Mouse (Mus musculus) C2C12 (cell line): ENCODE measurements around the gene Usp49. TPM values are rescaled to one million over a fixed set of nuclear protein-coding genes. Genes with fewer than 3 reads are reported as not detected.
"Not testable (repeated sequence)": the region's sequence is repeated elsewhere in the genome, so short reads cannot be mapped to it uniquely, and the experiment has no call there.

Experiments
- H3K27me3 ChIP-seq: one replicate; pipeline ENCODE4 v1.6.1; 2011; ENCODE audit not compliant: control insufficient read depth, insufficient read depth, insufficient read length
- H3K36me3 ChIP-seq: one replicate; pipeline ENCODE4 v1.6.1; 2011; ENCODE audit not compliant: control insufficient read depth, insufficient read depth
- H3K4me3 ChIP-seq: one replicate; pipeline ENCODE4 v1.5.1; 2011; ENCODE audit warnings: mild to moderate bottlenecking, control low read depth; ENCODE audit not compliant: poor library complexity, insufficient read depth, severe bottlenecking
- H3K79me2 ChIP-seq: one replicate; pipeline ENCODE4 v1.6.1; 2011; ENCODE audit not compliant: control insufficient read depth, insufficient read depth
- H3K79me3 ChIP-seq: one replicate; pipeline ENCODE4 v1.6.1; 2011; ENCODE audit warnings: low read depth, control low read depth
- H3ac ChIP-seq: one replicate; pipeline ENCODE3; 2011; ENCODE audit warnings: low read depth; ENCODE audit not compliant: control insufficient read depth, insufficient read length
- CEBPB ChIP-seq: IDR thresholded peaks from one replicate; pipeline ENCODE4 v1.6.1; 2011; ENCODE audit warnings: low read depth, mild to moderate bottlenecking, control low read depth, moderate library complexity
- CTCF ChIP-seq: IDR thresholded peaks from one replicate; pipeline ENCODE4 v1.5.1; 2011; ENCODE audit not compliant: control insufficient read depth, insufficient read depth, insufficient read length
- FOSL1 ChIP-seq: IDR thresholded peaks from one replicate; pipeline ENCODE4 v1.8.0; 2011; ENCODE audit warnings: mild to moderate bottlenecking, low read length; ENCODE audit not compliant: poor library complexity, insufficient read depth, severe bottlenecking
- MAX ChIP-seq: IDR thresholded peaks from one replicate; pipeline ENCODE4 v1.6.1; 2011; ENCODE audit warnings: mild to moderate bottlenecking, control low read depth
- MYOD1 ChIP-seq: IDR thresholded peaks from one replicate; pipeline ENCODE4 v1.6.1; 2011; ENCODE audit warnings: low read depth; ENCODE audit not compliant: control insufficient read depth, insufficient read length
- MYOG ChIP-seq: IDR thresholded peaks from one replicate; pipeline ENCODE4 v1.6.1; 2011; ENCODE audit not compliant: control insufficient read depth, insufficient read length; ENCODE audit errors: extremely low read depth
- USF1 ChIP-seq: IDR thresholded peaks from one replicate; pipeline ENCODE4 v1.6.1; 2011; ENCODE audit warnings: low read depth, mild to moderate bottlenecking, control low read depth, moderate library complexity
- polyA plus RNA-seq: library from polyadenylated mRNA; unstranded; fragments of >200 nt; fragmentation: generic; extraction: Trizol; gene quantifications from one replicate; pipeline ENCODE4 v1.2.1, GENCODE M21; 2012; ENCODE audit warnings: missing spikeins

Gene Usp49
- polyA plus RNA-seq, 1 experiment, result 3.2 TPM

GRCm38 (mm10) chr17:47617605-47618307, 12.7 kb upstream of the Usp49 start:
- Histone ChIP-seq H3K27me3 (no peaks in the 10 kb centered on the region), H3ac (no peak overlapping the region), H3K79me2 (peaks cover 81% of the 10 kb centered on the region), H3K79me3 (peaks cover 52% of the 10 kb centered on the region), H3K36me3 (peaks cover 37% of the 10 kb centered on the region), H3K4me3 (no peak overlapping the region)
- no peak for TF ChIP-seq CEBPB
- no peak for TF ChIP-seq CTCF
- no peak for TF ChIP-seq MYOD1
- no peak for TF ChIP-seq FOSL1
- TF ChIP-seq MYOG, result no peak
- no peak for TF ChIP-seq USF1
- no peak for TF ChIP-seq MAX

- peaks cover 38% of the 10 kb centered on the region for H3K36me3 ChIP-seq
- no peaks in the 10 kb centered on the region for H3K27me3 ChIP-seq
- peaks cover 81% of the 10 kb centered on the region for H3K79me2 ChIP-seq
- no peak overlapping the region for H3K4me3 ChIP-seq
- peaks cover 42% of the 10 kb centered on the region for H3K79me3 ChIP-seq
- H3ac ChIP-seq, result no peak overlapping the region
- TF ChIP-seq CTCF, result no peak
Observed at GRCm38 (mm10) chr17:47618556-47619311, 11.8 kb upstream of the Usp49 start.

- H3K36me3 ChIP-seq, result peaks cover 51% of the 10 kb centered on the region
- H3K4me3 ChIP-seq, result no peak overlapping the region
Observed at GRCm38 (mm10) chr17:47622912-47623554, 7.5 kb upstream of the Usp49 start.

GRCm38 (mm10) chr17:47624572-47624971, 5.9 kb upstream of the Usp49 start:
- H3K79me3 ChIP-seq, H3K27me3 ChIP-seq, H3ac ChIP-seq, H3K4me3 ChIP-seq: not testable (repeated sequence)
- Histone ChIP-seq H3K79me2 (peaks cover 28% of the 10 kb centered on the region), H3K36me3 (peaks cover 45% of the 10 kb centered on the region)

More at GRCm38 (mm10) chr17:47622912-47623554, 7.5 kb upstream of the Usp49 start:
- Histone ChIP-seq H3K79me2 (peaks cover 43% of the 10 kb centered on the region), H3ac (no peak overlapping the region), H3K79me3 (peaks cover 15% of the 10 kb centered on the region), H3K27me3 (no peaks in the 10 kb centered on the region)
- no peak for TF ChIP-seq CTCF
- no peak for TF ChIP-seq MYOD1
- no peak for TF ChIP-seq CEBPB
- no peak for TF ChIP-seq MYOG
- TF ChIP-seq USF1, result no peak
- TF ChIP-seq FOSL1, result no peak
- no peak for TF ChIP-seq MAX

- Histone ChIP-seq H3K79me2 (peaks cover 23% of the 10 kb centered on the region), H3K4me3 (no peak overlapping the region), H3K79me3 (peaks cover 2% of the 10 kb centered on the region), H3K27me3 (no peaks in the 10 kb centered on the region), H3K36me3 (peaks cover 45% of the 10 kb centered on the region), H3ac (no peak overlapping the region)
- TF ChIP-seq CTCF (no peak), MYOG (no peak), USF1 (no peak), MAX (no peak)
Observed at GRCm38 (mm10) chr17:47625088-47625487, 5.4 kb upstream of the Usp49 start.

GRCm38 (mm10) chr17:47626031-47626430, 4.5 kb upstream of the Usp49 start:
- Histone ChIP-seq H3K79me2 (peaks cover 19% of the 10 kb centered on the region), H3K36me3 (peaks cover 45% of the 10 kb centered on the region), H3K79me3 (peaks cover 1% of the 10 kb centered on the region), H3ac (no peak overlapping the region), H3K27me3 (no peaks in the 10 kb centered on the region), H3K4me3 (no peak overlapping the region)
- no peak for TF ChIP-seq CTCF
- TF ChIP-seq FOSL1, result no peak
- TF ChIP-seq MYOG, result no peak
- no peak for TF ChIP-seq CEBPB
